Mouse (Mus musculus) ES-E14 (cell line): ENCODE measurements around the gene Akap2. TPM values are rescaled to one million over a fixed set of nuclear protein-coding genes. Genes with fewer than 3 reads are reported as not detected.
A peak's percentile ranks its signal among the peaks of the same experiment; 100 is the strongest.

Experiments used
- DNase-seq: peaks from one replicate; pipeline ENCODE4 v3.0.0-alpha.2; 2013; ENCODE audit warnings: low read depth, low spot score
- H3K27ac ChIP-seq: 2 replicates; pipeline ENCODE4 v1.5.1; 2012; ENCODE audit warnings: low read depth, mild to moderate bottlenecking, low read length, moderate library complexity, mixed read lengths; ENCODE audit not compliant: poor library complexity, insufficient read depth, severe bottlenecking
- H3K36me3 ChIP-seq: 2 replicates; pipeline ENCODE4 v1.6.1; 2012; ENCODE audit warnings: mild to moderate bottlenecking, low read length, moderate library complexity, mixed read lengths; ENCODE audit not compliant: control insufficient read depth, poor library complexity, insufficient read depth, severe bottlenecking
- H3K4me1 ChIP-seq, 2 experiments: fragments of 150-350 bp in 1 of 2; sonication (generic) in 1 of 2; 2 replicates each; pipeline ENCODE4 v1.6.1; 2012; ENCODE audit warnings: low read length in 2 of 2, mild to moderate bottlenecking in 1 of 2, mixed read lengths in 1 of 2; ENCODE audit not compliant: control insufficient read depth in 2 of 2, insufficient read depth in 2 of 2, poor library complexity in 1 of 2
- H3K4me3 ChIP-seq, 2 experiments: fragments of 150-350 bp in 1 of 2; sonication (generic) in 1 of 2; 2 replicates each; pipeline ENCODE4 v1.5.1; 2012; ENCODE audit warnings: low read length in 2 of 2, low read depth in 1 of 2, mild to moderate bottlenecking in 1 of 2, mixed read lengths in 1 of 2; ENCODE audit not compliant: insufficient read depth in 1 of 2, poor library complexity in 1 of 2, severe bottlenecking in 1 of 2
- H3K9ac ChIP-seq: 2 replicates; pipeline ENCODE4 v1.6.1; 2012; ENCODE audit warnings: low read depth, mild to moderate bottlenecking, low read length, mixed read lengths; ENCODE audit not compliant: poor library complexity, insufficient read depth, severe bottlenecking
- H3K9me3 ChIP-seq: fragments of 150-350 bp; sonication (generic); 2 replicates; pipeline ENCODE4 v1.6.1; 2012; ENCODE audit warnings: low read depth, mild to moderate bottlenecking, low read length; ENCODE audit not compliant: control insufficient read depth, insufficient read depth
- CHD2 ChIP-seq: IDR thresholded peaks from 2 replicates; pipeline ENCODE4 v1.6.1; 2014; ENCODE audit warnings: mild to moderate bottlenecking, low read depth, low read length, inconsistent platforms
- HCFC1 ChIP-seq: IDR thresholded peaks from 2 replicates; pipeline ENCODE4 v1.6.1; 2012; ENCODE audit warnings: low read length, inconsistent platforms, borderline replicate concordance; ENCODE audit not compliant: insufficient read depth
- MAFK ChIP-seq: IDR thresholded peaks from 2 replicates; pipeline ENCODE4 v1.6.1; 2014; ENCODE audit warnings: mild to moderate bottlenecking, low read depth, low read length, inconsistent platforms; ENCODE audit not compliant: insufficient read depth
- ZC3H11A ChIP-seq: IDR thresholded peaks from 2 replicates; pipeline ENCODE4 v1.6.1; 2012; ENCODE audit warnings: low read depth, mild to moderate bottlenecking, inconsistent platforms, low read length, borderline replicate concordance
- ZNF384 ChIP-seq: IDR thresholded peaks from 2 replicates; pipeline ENCODE4 v1.6.1; 2012; ENCODE audit warnings: low read depth, low read length, inconsistent platforms
- in situ Hi-C, 2 experiments: fragments of 600-800 bp; cut with MboI; formaldehyde crosslinking; loops; one replicate each; pipeline ENCODE4 v1.15.1; 2025; ENCODE audit warnings: low sequenced_read_pairs in 2 of 2, inconsistent platforms in 1 of 2; ENCODE audit not compliant: unreplicated experiment in 2 of 2
- total RNA-seq: library from RNA; depleted of rRNA; stranded (reverse); fragments of 300-350 nt; gene quantifications from 2 replicates; pipeline ENCODE4 v1.2.3, GENCODE M21; 2012

Gene Akap2
- total RNA-seq, 1 experiment, result 35.7 TPM

- no peak for DNase-seq
- H3K36me3 ChIP-seq, result peaks cover 3% of the 10 kb centered on the region; the same call in 1 of the 2 replicates
- H3K4me3 ChIP-seq, result no peak overlapping the region
- no peak for TF ChIP-seq ZNF384
- no peak for TF ChIP-seq CHD2
- TF ChIP-seq ZC3H11A, result no peak
- TF ChIP-seq HCFC1, result no peak
- TF ChIP-seq MAFK, result no peak
- H3K9me3 ChIP-seq, result no peaks in the 10 kb centered on the region
- H3K4me1 ChIP-seq, result peaks cover 0 to 2% of the 10 kb centered on the region in 2 experiments; a peak in 2 of 4 replicates
- H3K9ac ChIP-seq, result no peak overlapping the region
- no peak overlapping the region for H3K27ac ChIP-seq
- in situ Hi-C loops, result no loop called here
Observed at GRCm38 (mm10) chr4:57829131-57829530, 111.7 kb downstream of the Akap2 start.

- in situ Hi-C loops, result no loop called here
- Histone ChIP-seq H3K4me1 (peaks cover 0 to 5% of the 10 kb centered on the region in 2 experiments; a peak in 2 of 4 replicates), H3K9me3 (no peaks in the 10 kb centered on the region)
Observed at GRCm38 (mm10) chr4:57829740-57830139, 112.3 kb downstream of the Akap2 start.

GRCm38 (mm10) chr4:57832318-57832717 lies 114.9 kb downstream of the Akap2 start:
- peaks cover 3 to 11% of the 10 kb centered on the region in 2 experiments for H3K4me1 ChIP-seq
- H3K4me3 ChIP-seq, result no peak overlapping the region
- H3K27ac ChIP-seq, result no peak overlapping the region
- no peak for DNase-seq
- H3K9ac ChIP-seq, result no peak overlapping the region
- H3K9me3 ChIP-seq, result no peaks in the 10 kb centered on the region
- peaks cover 5% of the 10 kb centered on the region; the same call in 1 of the 2 replicates for H3K36me3 ChIP-seq
- in situ Hi-C loops, result no loop called here
- no peak for TF ChIP-seq ZNF384
- TF ChIP-seq ZC3H11A, result no peak
- TF ChIP-seq MAFK, result no peak
- TF ChIP-seq CHD2, result no peak
- no peak for TF ChIP-seq HCFC1

More at GRCm38 (mm10) chr4:57829740-57830139, 112.3 kb downstream of the Akap2 start:
- Histone ChIP-seq H3K9ac (no peak overlapping the region), H3K36me3 (peaks cover 5% of the 10 kb centered on the region; the same call in 1 of the 2 replicates), H3K4me3 (no peak overlapping the region), H3K27ac (no peak overlapping the region)
- DNase-seq, result no peak
- TF ChIP-seq ZNF384, result no peak
- no peak for TF ChIP-seq CHD2
- TF ChIP-seq MAFK, result no peak
- no peak for TF ChIP-seq HCFC1
- no peak for TF ChIP-seq ZC3H11A

GRCm38 (mm10) chr4:57833060-57833459 lies 115.6 kb downstream of the Akap2 start:
- H3K4me1 ChIP-seq, result peaks cover 3 to 11% of the 10 kb centered on the region in 2 experiments
- H3K9me3 ChIP-seq, result no peaks in the 10 kb centered on the region
- peaks cover 5% of the 10 kb centered on the region; the same call in 1 of the 2 replicates for H3K36me3 ChIP-seq
- no peak for DNase-seq
- TF ChIP-seq ZC3H11A (no peak), MAFK (peak; percentile 66; the same call in 1 of the 2 replicates)
- no peak overlapping the region for H3K9ac ChIP-seq
- in situ Hi-C loops, result no loop called here
- no peak overlapping the region for H3K4me3 ChIP-seq
- no peak overlapping the region for H3K27ac ChIP-seq

- in situ Hi-C loops, result no loop called here
- no peak overlapping the region for H3K4me3 ChIP-seq
Observed at GRCm38 (mm10) chr4:57834141-57834540, 116.7 kb downstream of the Akap2 start.

More at GRCm38 (mm10) chr4:57834141-57834540, 116.7 kb downstream of the Akap2 start:
- H3K27ac ChIP-seq, result peak overlapping the region; percentile 63
- peaks cover 4% of the 10 kb centered on the region; the same call in 1 of the 2 replicates for H3K36me3 ChIP-seq
- H3K9me3 ChIP-seq, result no peaks in the 10 kb centered on the region
- no peak overlapping the region for H3K9ac ChIP-seq
- H3K4me1 ChIP-seq, result peaks cover 3 to 11% of the 10 kb centered on the region in 2 experiments
- peak; percentile 71 for DNase-seq
- no peak for TF ChIP-seq HCFC1
- TF ChIP-seq ZC3H11A, result no peak
- TF ChIP-seq ZNF384, result no peak
- TF ChIP-seq CHD2, result no peak; the same call in 1 of the 2 replicates
